Comparison of ENCODE assay signal across 8 mouse cellular contexts in the genomic region with DNA sequence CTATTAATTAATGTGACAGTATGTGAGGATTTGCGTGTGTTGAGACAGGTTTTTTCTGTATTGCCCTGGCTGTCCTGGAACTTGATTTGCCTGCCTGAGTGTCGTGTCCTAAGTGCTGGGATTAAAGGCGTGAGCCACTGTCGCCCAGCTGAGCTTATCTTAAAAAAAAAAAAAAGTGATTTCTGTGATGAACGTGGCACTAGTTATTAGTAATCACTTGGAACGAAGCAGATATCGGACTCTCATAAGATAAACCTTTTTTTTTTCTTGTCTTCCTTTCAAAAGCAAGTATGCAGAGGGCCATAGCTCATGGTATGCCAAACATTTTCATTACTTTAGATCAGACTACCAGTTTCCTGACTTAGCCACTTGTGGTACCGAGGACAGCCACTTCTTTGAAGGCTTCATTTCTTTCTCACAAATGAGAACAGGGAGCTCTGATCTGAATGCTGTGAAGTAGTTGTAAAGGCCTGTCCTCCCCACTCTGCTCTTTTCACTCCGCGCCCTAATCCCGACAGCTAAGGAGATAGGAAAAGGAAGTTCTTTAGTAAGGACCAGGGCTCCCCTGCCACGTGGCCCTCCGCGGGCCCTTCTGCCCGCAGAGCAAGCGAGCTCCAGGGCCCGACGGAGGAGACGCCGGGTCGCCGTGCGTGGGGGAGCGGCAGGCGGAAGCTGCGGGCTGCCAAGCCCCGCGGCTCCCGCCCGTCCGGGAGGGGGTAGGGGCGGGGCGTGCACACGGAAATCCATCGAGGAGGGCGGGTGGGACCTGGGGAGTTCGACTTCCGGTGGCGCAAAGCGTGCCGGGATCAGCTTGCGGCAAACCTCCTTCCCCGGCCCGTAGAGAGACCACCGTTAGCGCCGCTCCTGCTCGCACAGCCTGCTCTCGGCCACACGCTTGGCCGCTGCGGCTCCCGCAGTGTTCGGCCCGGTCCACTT. TPM values are rescaled to one million over a fixed set of nuclear protein-coding genes. Genes with fewer than 3 reads are reported as not detected.
DNase-seq lines count a peak whose midpoint lies in the region; ATAC-seq and TF ChIP-seq lines count a peak whose summit lies in the region.

Gene Dr1 (plus strand): TSS at position 771 of the 936 bp plus-strand sequence.

- peaks cover 39% of the 10 kb centered on the region for H3K4me1 ChIP-seq in forebrain, embryonic 13.5 days
- peaks cover 10% of the 10 kb centered on the region for H3K4me1 ChIP-seq in lung, adult 2 months (ENCODE audit: control insufficient read depth, insufficient read depth, low read length)
- H3K4me1 ChIP-seq in olfactory bulb, adult 2 months (ENCODE audit: control insufficient read depth, insufficient read depth, low read length) = peaks cover 2% of the 10 kb centered on the region; the same call in 1 of the 2 replicates

- H3K4me3 ChIP-seq in forebrain, embryonic 13.5 days = peak within 1 kb of the TSS; percentile 95
- H3K4me3 ChIP-seq in lung, adult 2 months (replicated peaks; ENCODE audit: extremely low read depth, low read depth, low read length) = peak within 1 kb of the TSS; percentile 96
- H3K4me3 ChIP-seq in olfactory bulb, adult 2 months (ENCODE audit: insufficient read depth, low read depth, low read length) = peak within 1 kb of the TSS; percentile 100

- ATAC-seq in cerebellum, adult (ENCODE audit: insufficient number of reproducible peaks, low FRiP score, low TSS enrichment) = peak; percentile 95
- peak; percentile 98 for ATAC-seq in forebrain, embryonic 13.5 days

- no peak for TF ChIP-seq CTCF in lung, adult 2 months (IDR thresholded peaks at IDR 0.05; ENCODE audit: insufficient read depth, low read length)
- no peak for TF ChIP-seq CTCF in olfactory bulb, adult 2 months (IDR thresholded peaks at IDR 0.05; ENCODE audit: insufficient read depth, low read depth, low read length)

- peak; percentile 79; the same call in 1 of the 2 replicates for TF ChIP-seq POLR2A in lung, adult 2 months (IDR thresholded peaks at IDR 0.05; ENCODE audit: borderline replicate concordance, extremely low read depth, low read depth, low read length)
- TF ChIP-seq POLR2A in olfactory bulb, adult 2 months (IDR thresholded peaks at IDR 0.05; ENCODE audit: insufficient read depth, low read depth, low read length) = peak; percentile 98

- no peaks in the 10 kb centered on the region for H3K27me3 ChIP-seq in forebrain, embryonic 13.5 days

- intact Hi-C loops in heart, postnatal 10 days (cut with DNase I) = loop anchor here (1.0 kb wide), 1 partner anchor 44 kb away; the partner anchor contains the start of gene Pigg

- no peaks in the 10 kb centered on the region for H3K9me3 ChIP-seq in forebrain, embryonic 13.5 days (replicated peaks)

- H3K27ac ChIP-seq in forebrain, embryonic 13.5 days = peak within 1 kb of the TSS; percentile 93
- H3K27ac ChIP-seq in olfactory bulb, adult 2 months (ENCODE audit: insufficient read depth, low read depth, low read length) = peak within 1 kb of the TSS; percentile 97

- 3% methylated on average over 50 of the region's 55 CpGs for WGBS in forebrain, embryonic 13.5 days
- 4% methylated on average over 55 of the region's 55 CpGs for WGBS in large intestine, adult 2 months
- WGBS in lung, adult 2 months = 2% methylated on average over 54 of the region's 55 CpGs
- 1% methylated on average over 55 of the region's 55 CpGs for WGBS in olfactory bulb, adult 2 months

- DNase-seq in ES-CJ7 (ENCODE audit: low read depth, low spot score) = peak; percentile 89
- DNase-seq in heart, postnatal 10 days = peak; percentile 89 to 90
- peak; percentile 58 for DNase-seq in large intestine, adult 2 months (ENCODE audit: low read depth, low spot score)
- peak; percentile 82 for DNase-seq in lung, adult 2 months
- DNase-seq in thymus, postnatal 0 days (ENCODE audit: low spot score) = peak; percentile 94

- peaks cover 5% of the 10 kb centered on the region for H3K36me3 ChIP-seq in forebrain, embryonic 13.5 days (ENCODE audit: poor library complexity, severe bottlenecking)

- H3K4me2 ChIP-seq in forebrain, embryonic 13.5 days = peak within 1 kb of the TSS; percentile 96

- peak within 1 kb of the TSS; percentile 98 for H3K9ac ChIP-seq in forebrain, embryonic 13.5 days

RNA-seq across cellular contexts. Expression of gene Dr1, which starts in this region (rescaled TPM):
- 47.0 and 48.8 TPM in 2 replicates for polyA plus RNA-seq in forebrain, embryonic 13.5 days (2015; fragmentation: Nextera tagmentation; extraction: Ambion mirVana)
- total RNA-seq in heart, postnatal 10 days (2021) = 10 to 100 TPM; 23.8 to 24.2 TPM
- polyA plus RNA-seq in large intestine, adult 2 months (2012; rRNA removed) = 7.9 and 14.0 TPM in 2 replicates
- 16.6 and 19.2 TPM in 2 replicates for polyA plus RNA-seq in lung, adult 2 months (2012; rRNA removed)
- not detected in 2 replicates for polyA plus RNA-seq in olfactory bulb, adult 2 months (2012; ENCODE audit: insufficient read depth, insufficient read length, low replicate concordance, missing spikeins)
- polyA plus RNA-seq in thymus, postnatal 0 days (2015; fragmentation: Nextera tagmentation; extraction: Ambion mirVana) = 40.6 and 43.2 TPM in 2 replicates

Comparison
In these comparisons a context has a peak if more than half of its experiments do, and no peak if none do; other contexts are left out.
1. Peak in every context shown above with its lines: DNase-seq, ATAC-seq, H3K4me3 ChIP-seq and H3K27ac ChIP-seq.